Comparison of ENCODE assay signal across 15 mouse cellular contexts in genomic region chr10:111842896-111843295, GRCm38 (mm10).
DNase-seq lines count a peak whose midpoint lies in the region; ATAC-seq and TF ChIP-seq lines count a peak whose summit lies in the region.
"Had no signal": no experiment of that assay in that cellular context is flagged by ENCODE, and none has a peak within 500 bp of the region (broad histone marks: within the 10 kb centered on the region; RNA-seq: fewer than 3 reads in every experiment).

No protein-coding gene starts in this region.

- H3K9ac ChIP-seq in hindbrain, embryonic 11.5 days (ENCODE audit: low read depth, low read length), result no peak overlapping the region
- H3K9ac ChIP-seq in hindbrain, embryonic 16.5 days (ENCODE audit: low read depth, low read length), result no peak overlapping the region
- H3K9ac ChIP-seq in limb, embryonic 14.5 days (ENCODE audit: low read depth, low read length, severe bottlenecking), result no peak overlapping the region
- H3K9ac ChIP-seq: forebrain, embryonic 13.5 days; limb, embryonic 13.5 days; lung, embryonic 15.5 days; midbrain, embryonic 12.5 days had no signal

- H3K36me3 ChIP-seq in hindbrain, embryonic 11.5 days (ENCODE audit: control insufficient read depth, insufficient read depth, low read length), result no peaks in the 10 kb centered on the region
- no peaks in the 10 kb centered on the region for H3K36me3 ChIP-seq in hindbrain, embryonic 16.5 days (ENCODE audit: control insufficient read depth, insufficient read depth, low read length)
- H3K36me3 ChIP-seq in C2C12 (ENCODE audit: control insufficient read depth, insufficient read depth), result no peaks in the 10 kb centered on the region
- no peaks in the 10 kb centered on the region for H3K36me3 ChIP-seq in limb, embryonic 14.5 days (ENCODE audit: control insufficient read depth, insufficient read depth, low read length)
- H3K36me3 ChIP-seq: limb, embryonic 13.5 days; lung, embryonic 15.5 days; midbrain, embryonic 12.5 days had no signal

- no peaks in the 10 kb centered on the region for H3K27me3 ChIP-seq in hindbrain, embryonic 11.5 days (ENCODE audit: control insufficient read depth, insufficient read depth, low read length)
- no peaks in the 10 kb centered on the region for H3K27me3 ChIP-seq in hindbrain, embryonic 16.5 days (replicated peaks; ENCODE audit: control insufficient read depth, insufficient read depth, low read length)
- no peaks in the 10 kb centered on the region for H3K27me3 ChIP-seq in C2C12 (ENCODE audit: control insufficient read depth, insufficient read depth, insufficient read length)
- no peaks in the 10 kb centered on the region for H3K27me3 ChIP-seq in limb, embryonic 14.5 days (ENCODE audit: control insufficient read depth, insufficient read depth, low read length)
- H3K27me3 ChIP-seq: forebrain, embryonic 13.5 days; limb, embryonic 13.5 days; lung, embryonic 15.5 days; midbrain, embryonic 12.5 days had no signal

- WGBS in hindbrain, embryonic 11.5 days, result 62% methylated on average over 7 of the region's 7 CpGs
- WGBS in hindbrain, embryonic 16.5 days, result 47% methylated on average over 7 of the region's 7 CpGs
- WGBS in limb, embryonic 14.5 days, result 38% methylated on average over 7 of the region's 7 CpGs

- no peak overlapping the region for H3K4me2 ChIP-seq in hindbrain, embryonic 11.5 days (replicated peaks; ENCODE audit: low read depth, low read length)
- no peak overlapping the region for H3K4me2 ChIP-seq in hindbrain, embryonic 16.5 days (ENCODE audit: low read length)
- H3K4me2 ChIP-seq in limb, embryonic 14.5 days (replicated peaks; ENCODE audit: low read depth, low read length, severe bottlenecking), result no peak overlapping the region
- H3K4me2 ChIP-seq: forebrain, embryonic 13.5 days; lung, embryonic 15.5 days; midbrain, embryonic 12.5 days had no signal

- ATAC-seq in hindbrain, embryonic 11.5 days (ENCODE audit: low FRiP score), result peak; percentile 55; the same call in 1 of the 2 replicates
- no peak for ATAC-seq in hindbrain, embryonic 16.5 days
- peak; percentile 64; the same call in 1 of the 2 replicates for ATAC-seq in limb, embryonic 14.5 days (ENCODE audit: low FRiP score, low read depth)
- ATAC-seq in inflammation-experienced regulatory T-cells, adult 6 months, result no peak
- ATAC-seq in erythroblast, adult 5-6 weeks (replicated peaks; ENCODE audit: low FRiP score, poor library complexity, severe bottlenecking), result no peak
- ATAC-seq: forebrain, embryonic 13.5 days had no signal

- DNase-seq in hindbrain, embryonic 11.5 days (ENCODE audit: low spot score), result peak; percentile 32
- DNase-seq in ZHBTc4 (ENCODE audit: low read depth, low spot score), result peak; percentile 34
- peak; percentile 57 for DNase-seq in limb, embryonic 14.5 days (ENCODE audit: low spot score)
- no peak for DNase-seq in left cerebral cortex, adult 18-20 months (ENCODE audit: low spot score in 2 of 2)
- DNase-seq: cerebellum, adult 18-20 months; kidney, adult 11 months; thymus, postnatal 4 days had no signal

- TF ChIP-seq CTCF in C2C12 (IDR thresholded peaks at IDR 0.05; ENCODE audit: control insufficient read depth, insufficient read depth, insufficient read length), result no peak

- peaks cover 4% of the 10 kb centered on the region; the same call in 1 of the 2 replicates for H3K4me1 ChIP-seq in hindbrain, embryonic 11.5 days (replicated peaks; ENCODE audit: control insufficient read depth, insufficient read depth, low read length)
- no peaks in the 10 kb centered on the region for H3K4me1 ChIP-seq in hindbrain, embryonic 16.5 days (ENCODE audit: control insufficient read depth, insufficient read depth, low read depth, low read length)
- H3K4me1 ChIP-seq in limb, embryonic 14.5 days (ENCODE audit: control insufficient read depth, insufficient read depth, low read length), result peaks cover 2% of the 10 kb centered on the region; the same call in 1 of the 2 replicates

- H3K4me3 ChIP-seq in hindbrain, embryonic 11.5 days (ENCODE audit: low read depth, low read length), result no peak overlapping the region
- H3K4me3 ChIP-seq in hindbrain, embryonic 16.5 days (ENCODE audit: low read length), result no peak overlapping the region
- no peak overlapping the region for H3K4me3 ChIP-seq in C2C12 (ENCODE audit: insufficient read depth, poor library complexity, severe bottlenecking)
- H3K4me3 ChIP-seq in limb, embryonic 14.5 days (replicated peaks; ENCODE audit: low read length), result no peak overlapping the region
- H3K4me3 ChIP-seq: forebrain, embryonic 13.5 days; limb, embryonic 13.5 days; lung, embryonic 15.5 days; midbrain, embryonic 12.5 days had no signal

- no peak overlapping the region; the same call in 1 of the 2 replicates for H3K27ac ChIP-seq in hindbrain, embryonic 11.5 days (ENCODE audit: low read depth, low read length)
- no peak overlapping the region for H3K27ac ChIP-seq in hindbrain, embryonic 16.5 days (ENCODE audit: low read depth, low read length)
- H3K27ac ChIP-seq in limb, embryonic 14.5 days (replicated peaks; ENCODE audit: low read depth, low read length), result no peak overlapping the region
- H3K27ac ChIP-seq: forebrain, embryonic 13.5 days; limb, embryonic 13.5 days; lung, embryonic 15.5 days; midbrain, embryonic 12.5 days had no signal

- no peak for TF ChIP-seq POLR2A in limb, embryonic 14.5 days (IDR thresholded peaks at IDR 0.05; ENCODE audit: borderline replicate concordance, extremely low read depth, insufficient read depth, insufficient read length)

- H3K9me3 ChIP-seq in hindbrain, embryonic 11.5 days (ENCODE audit: control insufficient read depth, low read length), result no peaks in the 10 kb centered on the region
- no peaks in the 10 kb centered on the region for H3K9me3 ChIP-seq in hindbrain, embryonic 16.5 days (ENCODE audit: control insufficient read depth, low read length)
- H3K9me3 ChIP-seq in limb, embryonic 14.5 days (ENCODE audit: control insufficient read depth, low read length), result no peaks in the 10 kb centered on the region
- H3K9me3 ChIP-seq: forebrain, embryonic 13.5 days; limb, embryonic 13.5 days; lung, embryonic 15.5 days; midbrain, embryonic 12.5 days had no signal

- H3K79me3 ChIP-seq in C2C12 (ENCODE audit: low read depth), result no peaks in the 10 kb centered on the region

- H3ac ChIP-seq in C2C12 (ENCODE audit: control insufficient read depth, insufficient read length, low read depth), result no peak overlapping the region

- no peaks in the 10 kb centered on the region for H3K79me2 ChIP-seq in C2C12 (ENCODE audit: control insufficient read depth, insufficient read depth)

TF ChIP-seq in C2C12, 6 proteins besides CTCF, POLR2A, EP300 and RAD21:
- no peak for TF ChIP-seq USF1 (IDR thresholded peaks at IDR 0.05; ENCODE audit: low read depth)
- no peak for TF ChIP-seq CEBPB (IDR thresholded peaks at IDR 0.05; ENCODE audit: low read depth)
- peak; percentile 35 for TF ChIP-seq MAX (IDR thresholded peaks at IDR 0.05)
- TF ChIP-seq MYOD1 (IDR thresholded peaks at IDR 0.05; ENCODE audit: control insufficient read depth, insufficient read length, low read depth), result no peak
- no peak for TF ChIP-seq FOSL1 (IDR thresholded peaks at IDR 0.05; ENCODE audit: insufficient read depth, low read length, poor library complexity, severe bottlenecking)
- TF ChIP-seq MYOG (IDR thresholded peaks at IDR 0.05; ENCODE audit: control insufficient read depth, extremely low read depth, insufficient read length), result no peak
TF ChIP-seq in C2C12: peak in this region for 1.

Comparison
In these comparisons a context has a peak if more than half of its experiments do, and no peak if none do; other contexts are left out.
1. ATAC-seq: peak in hindbrain, embryonic 11.5 days (single experiment) and limb, embryonic 14.5 days (single experiment); none in hindbrain, embryonic 16.5 days (single experiment), inflammation-experienced regulatory T-cells, adult 6 months (single experiment) and erythroblast, adult 5-6 weeks (single experiment).
2. DNase-seq: peak in hindbrain, embryonic 11.5 days (single experiment), ZHBTc4 (single experiment) and limb, embryonic 14.5 days (single experiment); none in left cerebral cortex, adult 18-20 months (0 of 2).